Mouse (Mus musculus): ENCODE results near the gene Rexo4. TPM values are rescaled to one million over a fixed set of nuclear protein-coding genes. Genes with fewer than 3 reads are reported as not detected.

Gene Rexo4
- polyA plus RNA-seq, 1 experiment, result 23.3 TPM

DNA sequence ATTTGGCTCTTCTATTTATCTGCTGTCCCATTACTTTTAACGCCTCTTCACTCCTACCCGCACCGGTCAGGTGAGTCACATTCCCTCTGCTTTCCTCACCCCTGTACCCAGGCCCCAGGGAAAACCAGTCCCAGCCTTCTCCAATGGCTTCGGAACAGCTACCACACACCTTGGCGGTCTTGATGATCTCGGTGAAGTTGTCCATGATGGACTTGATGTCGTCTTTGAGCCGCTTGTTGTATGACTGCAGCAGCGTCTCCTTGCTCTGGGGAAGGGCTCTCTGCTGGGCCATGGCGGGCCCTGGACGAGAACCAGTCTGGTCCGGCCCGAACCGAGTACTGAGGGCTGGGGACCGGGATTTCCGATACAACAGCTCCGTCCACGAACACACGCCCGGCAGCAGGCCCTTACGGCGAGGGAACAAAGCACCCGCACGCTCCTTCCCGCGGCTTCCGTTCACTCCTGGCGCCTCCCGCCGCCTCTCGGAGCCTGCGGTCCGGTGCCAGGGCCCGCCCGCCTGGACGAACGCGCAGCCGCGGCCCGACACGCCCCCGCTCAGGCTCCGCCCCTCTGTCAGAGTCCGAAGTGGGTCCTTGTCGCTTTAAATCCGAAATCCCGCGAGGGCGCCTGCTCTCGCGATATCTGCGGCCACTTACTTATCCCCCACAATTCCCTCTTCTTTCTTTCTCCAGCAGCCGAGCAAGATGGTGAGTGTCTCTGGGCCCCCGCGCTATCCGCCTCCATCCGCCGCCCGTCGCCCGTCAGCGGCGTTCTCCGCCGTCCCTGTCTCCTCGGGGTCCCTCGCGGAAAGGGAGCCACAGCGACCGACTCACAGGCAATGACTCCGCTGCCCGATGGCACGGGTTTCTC is 53.8 kb downstream of the Rexo4 start, which contains the start of the genes Med22 and Rpl7a:
Med22 (minus strand) TSS at position 554 of the 870 bp plus-strand sequence.
Rpl7a (plus strand) TSS at position 641 of the 870 bp plus-strand sequence.
- peaks cover 54% of the 10 kb centered on the region for H3K79me2 ChIP-seq (ENCODE audit: control insufficient read depth, insufficient read depth)
- peak within 1 kb of the TSS; percentile 98 for H3K4me2 ChIP-seq (ENCODE audit: low read depth)
- TF ChIP-seq MYOD1 (IDR thresholded peaks at IDR 0.05; ENCODE audit: control insufficient read depth in 1 of 3, insufficient read length in 2 of 3, low read depth in 2 of 3) (no peak), POLR2AphosphoS2 (IDR thresholded peaks at IDR 0.05; ENCODE audit: insufficient read length, low read depth) (peak; percentile 86), POLR2A (IDR thresholded peaks at IDR 0.05; ENCODE audit: insufficient read length, low read depth) (peak; percentile 77)
- H3K4me3 ChIP-seq, result peak within 1 kb of the TSS; percentile 95
- peak within 1 kb of the TSS; percentile 66 for H3ac ChIP-seq (ENCODE audit: control insufficient read depth, insufficient read length)
- no peaks in the 10 kb centered on the region for H3K27me3 ChIP-seq (ENCODE audit: control insufficient read depth, insufficient read depth, insufficient read length)
- peaks cover 26% of the 10 kb centered on the region for H3K36me3 ChIP-seq (ENCODE audit: control insufficient read depth, insufficient read depth)

DNA sequence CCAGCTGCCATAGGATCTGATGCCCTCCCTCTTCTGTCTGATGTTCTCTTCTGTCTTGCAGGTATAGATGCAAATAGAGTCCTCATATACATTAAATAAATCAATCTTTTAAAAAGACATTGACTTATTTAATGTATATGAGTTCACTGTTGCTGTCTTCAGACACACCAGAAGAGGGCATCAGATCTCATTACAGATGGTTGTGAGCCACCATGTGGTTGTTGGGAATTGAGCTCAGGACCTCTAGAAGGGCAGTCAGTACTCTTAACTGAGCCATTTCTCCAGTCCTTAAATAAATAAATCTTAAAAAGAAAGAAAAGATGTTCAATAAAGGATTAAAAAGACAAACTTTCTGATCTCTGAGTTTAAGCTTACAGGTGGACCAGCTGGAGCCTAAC is 54.8 kb downstream of the Rexo4 start:
- Histone ChIP-seq H3K27me3 (ENCODE audit: control insufficient read depth, insufficient read depth, insufficient read length) (no peaks in the 10 kb centered on the region), H3K4me3 (peak overlapping the region; percentile 95), H3K4me2 (ENCODE audit: low read depth) (peak overlapping the region; percentile 98), H3K36me3 (ENCODE audit: control insufficient read depth, insufficient read depth) (peaks cover 26% of the 10 kb centered on the region), H3ac (ENCODE audit: control insufficient read depth, insufficient read length) (peak overlapping the region; percentile 66), H3K79me2 (ENCODE audit: control insufficient read depth, insufficient read depth) (peaks cover 52% of the 10 kb centered on the region)
- TF ChIP-seq MAX (IDR thresholded peaks at IDR 0.05; ENCODE audit: low read depth) (no peak), MYOD1 (IDR thresholded peaks at IDR 0.05; ENCODE audit: control insufficient read depth in 1 of 3, insufficient read length in 2 of 3, low read depth in 2 of 3) (no peak), CEBPB (IDR thresholded peaks at IDR 0.05; ENCODE audit: insufficient read depth, poor library complexity, severe bottlenecking) (no peak), USF1 (IDR thresholded peaks at IDR 0.05; ENCODE audit: low read depth) (no peak), TCF3 (IDR thresholded peaks at IDR 0.05; ENCODE audit: insufficient read length, low read depth) (no peak), SRF (IDR thresholded peaks at IDR 0.05; ENCODE audit: control insufficient read depth, insufficient read length, low read depth) (no peak), MYOG (IDR thresholded peaks at IDR 0.05; ENCODE audit: control insufficient read depth in 1 of 3, insufficient read depth in 1 of 3, insufficient read length in 2 of 3, low read depth in 2 of 3) (no peak), REST (IDR thresholded peaks at IDR 0.05; ENCODE audit: insufficient read depth, insufficient read length) (no peak), POLR2AphosphoS2 (IDR thresholded peaks at IDR 0.05; ENCODE audit: insufficient read length, low read depth) (no peak), E2F4 (IDR thresholded peaks at IDR 0.05; ENCODE audit: insufficient read depth) (no peak), TCF12 (IDR thresholded peaks at IDR 0.05; ENCODE audit: insufficient read depth, poor library complexity, severe bottlenecking) (no peak), POLR2A (IDR thresholded peaks at IDR 0.05; ENCODE audit: insufficient read length, low read depth) (no peak)

DNA sequence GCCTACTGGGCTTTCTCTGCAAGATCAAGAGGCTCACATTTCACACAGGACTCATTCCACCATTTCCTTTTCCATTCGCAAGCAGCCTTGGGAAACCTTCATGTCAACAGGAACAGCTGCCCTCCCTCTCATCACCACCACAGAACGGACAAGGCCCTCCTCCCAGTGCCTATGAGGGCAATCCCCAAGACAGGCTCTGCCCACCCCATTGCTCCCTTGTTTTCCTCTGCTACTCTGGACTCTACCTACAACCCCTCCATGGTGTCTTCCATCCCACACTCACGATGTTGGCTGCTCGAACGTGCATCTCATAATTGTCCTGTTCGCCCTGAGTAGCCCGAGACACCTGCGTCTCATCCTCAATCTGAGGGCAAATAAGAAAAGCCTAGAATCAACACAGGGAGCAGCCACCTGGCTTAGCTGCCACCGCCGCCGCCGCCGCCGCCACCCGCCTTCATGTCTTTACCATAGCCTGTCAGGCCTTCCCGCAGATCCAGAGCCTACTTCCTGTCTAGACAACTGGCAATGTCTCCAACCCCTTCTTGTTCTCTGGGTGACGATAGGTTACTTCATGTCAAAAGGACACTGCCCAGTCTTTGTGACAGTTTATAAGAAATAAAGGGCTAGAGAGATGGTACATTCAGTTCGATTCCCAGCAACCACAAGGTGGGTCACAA is 55.3 kb downstream of the Rexo4 start:
- H3ac ChIP-seq (ENCODE audit: control insufficient read depth, insufficient read length), result no peak overlapping the region
- TF ChIP-seq MAX (IDR thresholded peaks at IDR 0.05; ENCODE audit: low read depth) (no peak), E2F4 (IDR thresholded peaks at IDR 0.05; ENCODE audit: insufficient read depth) (no peak), MYOG (IDR thresholded peaks at IDR 0.05; ENCODE audit: control insufficient read depth in 1 of 3, insufficient read depth in 1 of 3, insufficient read length in 2 of 3, low read depth in 2 of 3) (no peak), REST (IDR thresholded peaks at IDR 0.05; ENCODE audit: insufficient read depth, insufficient read length) (no peak), TCF12 (IDR thresholded peaks at IDR 0.05; ENCODE audit: insufficient read depth, poor library complexity, severe bottlenecking) (no peak)
- H3K27me3 ChIP-seq (ENCODE audit: control insufficient read depth, insufficient read depth, insufficient read length), result no peaks in the 10 kb centered on the region
- H3K4me2 ChIP-seq (ENCODE audit: low read depth), result peak overlapping the region; percentile 98
- peaks cover 49% of the 10 kb centered on the region for H3K79me2 ChIP-seq (ENCODE audit: control insufficient read depth, insufficient read depth)
- H3K4me3 ChIP-seq, result peak overlapping the region; percentile 95
- H3K36me3 ChIP-seq (ENCODE audit: control insufficient read depth, insufficient read depth), result peaks cover 21% of the 10 kb centered on the region

DNA sequence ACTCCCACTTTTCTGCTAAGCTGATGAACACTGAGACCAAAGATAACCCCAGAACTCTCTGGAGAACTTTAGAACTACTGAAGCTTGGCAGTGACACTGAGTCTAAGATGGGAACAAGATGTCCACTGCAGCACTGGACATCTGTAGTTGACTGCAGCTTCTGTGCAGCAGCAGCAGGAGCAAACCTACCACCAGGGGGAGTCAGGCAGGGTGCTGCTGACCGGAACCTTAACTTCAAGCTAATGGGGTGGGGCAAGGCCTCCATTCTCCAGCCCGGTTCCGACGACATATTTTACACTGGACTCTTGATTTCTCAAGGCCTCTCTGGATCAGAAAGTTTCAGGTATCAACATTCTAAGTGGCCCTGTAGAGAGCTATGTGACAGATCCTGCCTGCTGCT is 57.1 kb downstream of the Rexo4 start:
- Histone ChIP-seq H3K4me3 (no peak overlapping the region), H3K4me2 (ENCODE audit: low read depth) (no peak overlapping the region), H3K36me3 (ENCODE audit: control insufficient read depth, insufficient read depth) (peaks cover 4% of the 10 kb centered on the region), H3K79me2 (ENCODE audit: control insufficient read depth, insufficient read depth) (peaks cover 52% of the 10 kb centered on the region), H3ac (ENCODE audit: control insufficient read depth, insufficient read length) (no peak overlapping the region), H3K27me3 (ENCODE audit: control insufficient read depth, insufficient read depth, insufficient read length) (no peaks in the 10 kb centered on the region)
- TF ChIP-seq POLR2AphosphoS2 (IDR thresholded peaks at IDR 0.05; ENCODE audit: insufficient read length, low read depth), result no peak
- no peak for TF ChIP-seq USF1 (IDR thresholded peaks at IDR 0.05; ENCODE audit: low read depth)
- no peak for TF ChIP-seq REST (IDR thresholded peaks at IDR 0.05; ENCODE audit: insufficient read depth, insufficient read length)
- TF ChIP-seq MYOD1 (IDR thresholded peaks at IDR 0.05; ENCODE audit: control insufficient read depth in 1 of 3, insufficient read length in 2 of 3, low read depth in 2 of 3), result no peak
- TF ChIP-seq POLR2A (IDR thresholded peaks at IDR 0.05; ENCODE audit: insufficient read length, low read depth), result no peak
- no peak for TF ChIP-seq MAX (IDR thresholded peaks at IDR 0.05; ENCODE audit: low read depth)
- TF ChIP-seq TCF12 (IDR thresholded peaks at IDR 0.05; ENCODE audit: insufficient read depth, poor library complexity, severe bottlenecking), result no peak
- no peak for TF ChIP-seq E2F4 (IDR thresholded peaks at IDR 0.05; ENCODE audit: insufficient read depth)
- no peak for TF ChIP-seq MYOG (IDR thresholded peaks at IDR 0.05; ENCODE audit: control insufficient read depth in 1 of 3, insufficient read depth in 1 of 3, insufficient read length in 2 of 3, low read depth in 2 of 3)
- no peak for TF ChIP-seq CEBPB (IDR thresholded peaks at IDR 0.05; ENCODE audit: insufficient read depth, poor library complexity, severe bottlenecking)

All from myocyte (in vitro differentiated cells).